Mouse (Mus musculus) heart, embryonic 15.5 days (tissue): ENCODE data around the gene Arl4d. TPM values are rescaled to one million over a fixed set of nuclear protein-coding genes. Genes with fewer than 3 reads are reported as not detected.

Source experiments
- ATAC-seq: fragments of 200-750 bp; cut with Nextera tagmentation; replicated peaks from 2 replicates; pipeline ENCODE4 v1.8.0; 2017; ENCODE audit warnings: low read depth, moderate TSS enrichment; ENCODE audit not compliant: insufficient number of reproducible peaks, insufficient read depth, low FRiP score
- H3K27ac ChIP-seq: fragments of 300-500 bp; sonication (generic); 2 replicates; pipeline ENCODE4 v1.5.1; 2015; ENCODE audit warnings: mild to moderate bottlenecking, inconsistent platforms
- H3K27me3 ChIP-seq: fragments of 300-500 bp; sonication (generic); 2 replicates; pipeline ENCODE4 v1.6.1; 2015; ENCODE audit warnings: inconsistent platforms
- H3K36me3 ChIP-seq: fragments of 300-500 bp; sonication (generic); 2 replicates; pipeline ENCODE4 v1.6.1; 2015; ENCODE audit warnings: mild to moderate bottlenecking, inconsistent platforms
- H3K4me1 ChIP-seq: fragments of 300-500 bp; sonication (generic); replicated peaks from 2 replicates; pipeline ENCODE4 v1.6.1; 2015; ENCODE audit warnings: inconsistent platforms
- H3K4me2 ChIP-seq: fragments of 300-500 bp; sonication (generic); 2 replicates; pipeline ENCODE4 v1.6.1; 2015; ENCODE audit warnings: inconsistent platforms, mild to moderate bottlenecking, moderate library complexity
- H3K4me3 ChIP-seq: fragments of 300-500 bp; sonication (generic); 2 replicates; pipeline ENCODE4 v1.5.1; 2015; ENCODE audit warnings: mild to moderate bottlenecking, inconsistent platforms
- H3K9ac ChIP-seq: fragments of 300-500 bp; sonication (generic); 2 replicates; pipeline ENCODE4 v1.6.1; 2015; ENCODE audit warnings: mild to moderate bottlenecking, inconsistent platforms
- H3K9me3 ChIP-seq: fragments of 300-500 bp; sonication (generic); replicated peaks from 2 replicates; pipeline ENCODE4 v1.6.1; 2016; ENCODE audit warnings: inconsistent platforms
- WGBS: fragments of 180-500 bp; shearing (Covaris S2); methylation state at CpG from one replicate; pipeline ENCODE4 v1.1.7; 2015; ENCODE audit warnings: mixed read lengths; 5-methylcytosine and 5-hydroxymethylcytosine counted together
- polyA plus RNA-seq: library from polyadenylated mRNA; unstranded; fragments of >200 nt; fragmentation: Nextera tagmentation; extraction: Ambion mirVana; gene quantifications from 2 replicates; pipeline ENCODE4 v1.2.1, GENCODE M21; 2015

Arl4d gene
- polyA plus RNA-seq, 1 experiment from 2014 or later, result 6.1 TPM

- Histone ChIP-seq H3K9me3 (no peaks in the 10 kb centered on the region), H3K9ac (no peak overlapping the region), H3K4me2 (peak overlapping the region; percentile 93), H3K36me3 (no peaks in the 10 kb centered on the region), H3K27ac (peak overlapping the region; percentile 69), H3K27me3 (no peaks in the 10 kb centered on the region), H3K4me1 (peaks cover 39% of the 10 kb centered on the region), H3K4me3 (no peak overlapping the region)
- peak; percentile 21; the same call in 1 of the 2 replicates for ATAC-seq
- WGBS, result 43% methylated on average over 14 of the region's 14 CpGs
Observed at GRCm38 (mm10) chr11:101667871-101668532, 2.7 kb downstream of the Arl4d start.

GRCm38 (mm10) chr11:101668546-101669261 is 3.4 kb downstream of the Arl4d start:
- no peaks in the 10 kb centered on the region for H3K36me3 ChIP-seq
- H3K27me3 ChIP-seq, result no peaks in the 10 kb centered on the region
- H3K4me2 ChIP-seq, result peak overlapping the region; percentile 93
- H3K9ac ChIP-seq, result no peak overlapping the region
- no peaks in the 10 kb centered on the region for H3K9me3 ChIP-seq
- H3K4me3 ChIP-seq, result no peak overlapping the region
- peak overlapping the region; percentile 69 for H3K27ac ChIP-seq
- no peak for ATAC-seq
- 16% methylated on average over 13 of the region's 13 CpGs for WGBS
- H3K4me1 ChIP-seq, result peaks cover 42% of the 10 kb centered on the region

- no peaks in the 10 kb centered on the region for H3K36me3 ChIP-seq
- H3K27me3 ChIP-seq, result no peaks in the 10 kb centered on the region
- H3K27ac ChIP-seq, result 0 out of 2 replicates have a peak overlapping the region, but pooled peaks have one; percentile 32
- 61% methylated on average over 1 of the region's 1 CpGs for WGBS
- H3K9me3 ChIP-seq, result no peaks in the 10 kb centered on the region
- no peak overlapping the region for H3K9ac ChIP-seq
- ATAC-seq, result no peak
- peaks cover 42% of the 10 kb centered on the region for H3K4me1 ChIP-seq
- H3K4me3 ChIP-seq, result no peak overlapping the region
- H3K4me2 ChIP-seq, result no peak overlapping the region
Observed at GRCm38 (mm10) chr11:101670334-101670733, 5.0 kb downstream of the Arl4d start.

- Histone ChIP-seq H3K27me3 (no peaks in the 10 kb centered on the region), H3K9me3 (no peaks in the 10 kb centered on the region), H3K36me3 (no peaks in the 10 kb centered on the region), H3K4me3 (no peak overlapping the region), H3K4me1 (peaks cover 38% of the 10 kb centered on the region), H3K4me2 (no peak overlapping the region), H3K9ac (no peak overlapping the region), H3K27ac (no peak overlapping the region)
- ATAC-seq, result no peak
- 64% methylated on average over 4 of the region's 4 CpGs for WGBS
Observed at GRCm38 (mm10) chr11:101671255-101671654, 5.9 kb downstream of the Arl4d start.

- no peak overlapping the region for H3K4me3 ChIP-seq
- WGBS, result 13% methylated on average over 16 of the region's 16 CpGs
- peak overlapping the region; percentile 22 for H3K4me2 ChIP-seq
- peaks cover 20% of the 10 kb centered on the region for H3K4me1 ChIP-seq
- H3K27me3 ChIP-seq, result no peaks in the 10 kb centered on the region
- no peaks in the 10 kb centered on the region for H3K36me3 ChIP-seq
- peak overlapping the region; percentile 63 for H3K27ac ChIP-seq
- no peaks in the 10 kb centered on the region for H3K9me3 ChIP-seq
- H3K9ac ChIP-seq, result no peak overlapping the region
- peak; percentile 59 for ATAC-seq
Observed at GRCm38 (mm10) chr11:101673010-101673642, 7.8 kb downstream of the Arl4d start.

GRCm38 (mm10) chr11:101674106-101674505 is 8.8 kb downstream of the Arl4d start:
- Histone ChIP-seq H3K9me3 (no peaks in the 10 kb centered on the region), H3K4me2 (no peak overlapping the region), H3K4me3 (no peak overlapping the region), H3K27me3 (no peaks in the 10 kb centered on the region), H3K27ac (peak overlapping the region; percentile 63; the same call in 1 of the 2 replicates), H3K36me3 (no peaks in the 10 kb centered on the region), H3K9ac (no peak overlapping the region), H3K4me1 (peaks cover 14% of the 10 kb centered on the region)
- no peak for ATAC-seq
- WGBS, result 88% methylated on average over 5 of the region's 5 CpGs

- no peak for ATAC-seq
- no peaks in the 10 kb centered on the region for H3K9me3 ChIP-seq
- no peak overlapping the region for H3K9ac ChIP-seq
- H3K4me2 ChIP-seq, result no peak overlapping the region
- H3K4me1 ChIP-seq, result peaks cover 10% of the 10 kb centered on the region
- H3K27me3 ChIP-seq, result no peaks in the 10 kb centered on the region
- no peak overlapping the region for H3K4me3 ChIP-seq
- H3K27ac ChIP-seq, result no peak overlapping the region
- 88% methylated on average over 4 of the region's 4 CpGs for WGBS
- H3K36me3 ChIP-seq, result no peaks in the 10 kb centered on the region
Observed at GRCm38 (mm10) chr11:101675349-101675748, 10.0 kb downstream of the Arl4d start.

- no peak for ATAC-seq
- Histone ChIP-seq H3K9ac (no peak overlapping the region), H3K4me2 (no peak overlapping the region), H3K4me3 (no peak overlapping the region), H3K27me3 (no peaks in the 10 kb centered on the region), H3K36me3 (no peaks in the 10 kb centered on the region), H3K9me3 (no peaks in the 10 kb centered on the region), H3K27ac (no peak overlapping the region), H3K4me1 (peaks cover 15% of the 10 kb centered on the region)
- 69% methylated on average over 12 of the region's 12 CpGs for WGBS
Observed at GRCm38 (mm10) chr11:101677655-101678054, 12.3 kb downstream of the Arl4d start.

- WGBS, result 62% methylated on average over 5 of the region's 5 CpGs
- Histone ChIP-seq H3K4me2 (no peak overlapping the region), H3K27me3 (no peaks in the 10 kb centered on the region), H3K9me3 (no peaks in the 10 kb centered on the region), H3K4me3 (no peak overlapping the region), H3K27ac (no peak overlapping the region), H3K36me3 (no peaks in the 10 kb centered on the region), H3K4me1 (peaks cover 8% of the 10 kb centered on the region), H3K9ac (no peak overlapping the region)
- no peak for ATAC-seq
Observed at GRCm38 (mm10) chr11:101678770-101679169, 13.4 kb downstream of the Arl4d start.

- H3K27ac ChIP-seq, result 0 out of 2 replicates have a peak overlapping the region, but pooled peaks have one; percentile 33
- H3K4me1 ChIP-seq, result peaks cover 8% of the 10 kb centered on the region
- H3K36me3 ChIP-seq, result no peaks in the 10 kb centered on the region
- no peak overlapping the region for H3K9ac ChIP-seq
- ATAC-seq, result peak; percentile 55; the same call in 1 of the 2 replicates
- no peak overlapping the region for H3K4me2 ChIP-seq
- H3K9me3 ChIP-seq, result no peaks in the 10 kb centered on the region
- no peak overlapping the region for H3K4me3 ChIP-seq
- no peaks in the 10 kb centered on the region for H3K27me3 ChIP-seq
- WGBS, result 53% methylated on average over 5 of the region's 7 CpGs
Observed at GRCm38 (mm10) chr11:101679907-101680306, 14.6 kb downstream of the Arl4d start.

- peak overlapping the region; percentile 39; the same call in 1 of the 2 replicates for H3K27ac ChIP-seq
Observed at GRCm38 (mm10) chr11:101680634-101681325, 15.4 kb downstream of the Arl4d start.

More at GRCm38 (mm10) chr11:101680634-101681325, 15.4 kb downstream of the Arl4d start:
- no peaks in the 10 kb centered on the region for H3K9me3 ChIP-seq
- no peaks in the 10 kb centered on the region for H3K36me3 ChIP-seq
- H3K4me3 ChIP-seq, result no peak overlapping the region
- peaks cover 8% of the 10 kb centered on the region for H3K4me1 ChIP-seq
- 54% methylated on average over 3 of the region's 3 CpGs for WGBS
- H3K4me2 ChIP-seq, result no peak overlapping the region
- H3K9ac ChIP-seq, result no peak overlapping the region
- ATAC-seq, result no peak
- H3K27me3 ChIP-seq, result no peaks in the 10 kb centered on the region
